Mouse (Mus musculus) CH12F3 (cell line): ENCODE data around the gene Slc6a1.

Source experiments
- in situ Hi-C: fragments of 300-500 bp; cut with MboI; formaldehyde crosslinking; loops from 2 replicates; pipeline ENCODE4 v1.14.3; 2020; ENCODE audit warnings: low sequenced_read_pairs

Gene Slc6a1

GRCm38 (mm10) chr6:114347831-114348754, 65.7 kb downstream of the Slc6a1 start:
- in situ Hi-C loops = loop anchor here (25.0 kb wide), 1 partner anchor 261 kb away; no protein-coding TSS in a partner anchor

GRCm38 (mm10) chr6:114354635-114355034, 72.2 kb downstream of the Slc6a1 start:
- in situ Hi-C loops = no loop called here

GRCm38 (mm10) chr6:114358171-114358570, 75.7 kb downstream of the Slc6a1 start:
- in situ Hi-C loops = no loop called here

GRCm38 (mm10) chr6:114362355-114362754, 79.9 kb downstream of the Slc6a1 start:
- in situ Hi-C loops = no loop called here

- in situ Hi-C loops = no loop called here
These were observed 81.3 kb downstream of the Slc6a1 start for GRCm38 (mm10) chr6:114363740-114364139.

- in situ Hi-C loops = no loop called here
These were observed 82.3 kb downstream of the Slc6a1 start for GRCm38 (mm10) chr6:114364734-114365133.

- in situ Hi-C loops = no loop called here
These were observed 83.8 kb downstream of the Slc6a1 start for GRCm38 (mm10) chr6:114366191-114366590.
